Mouse (Mus musculus) small intestine, adult 2 months (tissue): ENCODE data around the gene Mmp23. TPM values are rescaled to one million over a fixed set of nuclear protein-coding genes. Genes with fewer than 3 reads are reported as not detected.
"Not testable (repeated sequence)": the region's sequence is repeated elsewhere in the genome, so short reads cannot be mapped to it uniquely, and the experiment has no call there.

ENCODE experiments used
- H3K27ac ChIP-seq: fragments of 200-500 bp; 2 replicates; pipeline ENCODE4 v1.5.1; 2012; ENCODE audit warnings: low read depth, low read length, control low read depth, inconsistent platforms; ENCODE audit not compliant: insufficient read depth
- H3K27me3 ChIP-seq: fragments of 200-500 bp; 2 replicates; pipeline ENCODE4 v1.6.1; 2012; ENCODE audit warnings: mild to moderate bottlenecking, moderate library complexity, low read length, inconsistent platforms; ENCODE audit not compliant: control insufficient read depth, insufficient read depth
- H3K36me3 ChIP-seq: fragments of 200-500 bp; 2 replicates; pipeline ENCODE4 v1.6.1; 2012; ENCODE audit warnings: mild to moderate bottlenecking, low read length, control low read depth, inconsistent platforms; ENCODE audit not compliant: control insufficient read depth, insufficient read depth
- H3K4me1 ChIP-seq: fragments of 200-500 bp; 2 replicates; pipeline ENCODE4 v1.6.1; 2012; ENCODE audit warnings: low read length, inconsistent platforms, mixed read lengths; ENCODE audit not compliant: control insufficient read depth, insufficient read depth, insufficient read length
- H3K4me3 ChIP-seq: fragments of 200-500 bp; 2 replicates; pipeline ENCODE4 v1.5.1; 2012; ENCODE audit warnings: low read depth, mild to moderate bottlenecking, control low read depth, inconsistent platforms, low read length, moderate library complexity
- CTCF ChIP-seq: fragments of 200-500 bp; IDR thresholded peaks from 2 replicates; pipeline ENCODE4 v1.5.1; 2012; ENCODE audit warnings: low read depth, mild to moderate bottlenecking, control low read depth, inconsistent platforms, low read length, moderate library complexity, mixed read lengths; ENCODE audit not compliant: insufficient replicate concordance, insufficient read length; ENCODE audit errors: extremely low read depth
- POLR2A ChIP-seq: fragments of 200-500 bp; IDR thresholded peaks from 2 replicates; pipeline ENCODE4 v1.6.1; 2012; ENCODE audit warnings: low read depth, mild to moderate bottlenecking, control low read depth, inconsistent platforms, low read length, moderate library complexity
- WGBS: fragments of 180-500 bp; shearing (Covaris S2); methylation state at CpG from one replicate; pipeline ENCODE4 v1.1.7; 2018; 5-methylcytosine and 5-hydroxymethylcytosine counted together
- polyA plus RNA-seq: library from polyadenylated mRNA; depleted of rRNA; stranded (reverse); fragments of >200 nt; gene quantifications from 2 replicates; pipeline ENCODE4 v1.2.3, GENCODE M21; 2012

Gene Mmp23
- polyA plus RNA-seq, 1 experiment = 32.6 TPM

- TF ChIP-seq CTCF = no peak
- TF ChIP-seq POLR2A = no peak
- H3K27me3 ChIP-seq = no peaks in the 10 kb centered on the region
- peaks cover 25% of the 10 kb centered on the region for H3K4me1 ChIP-seq
- 95% methylated on average over 3 of the region's 3 CpGs for WGBS
- H3K36me3 ChIP-seq = no peaks in the 10 kb centered on the region
- H3K27ac ChIP-seq = no peak overlapping the region
- no peak overlapping the region for H3K4me3 ChIP-seq
Measured at GRCm38 (mm10) chr4:155692421-155692820, 39.2 kb upstream of the Mmp23 start.

GRCm38 (mm10) chr4:155690571-155691375 is 37.6 kb upstream of the Mmp23 start:
- TF ChIP-seq POLR2A (no peak), CTCF (no peak)
- H3K36me3 ChIP-seq = no peaks in the 10 kb centered on the region
- H3K27ac ChIP-seq = no peak overlapping the region
- no peaks in the 10 kb centered on the region for H3K27me3 ChIP-seq
- 72% methylated on average over 12 of the region's 12 CpGs for WGBS
- H3K4me3 ChIP-seq = no peak overlapping the region
- H3K4me1 ChIP-seq = peaks cover 21% of the 10 kb centered on the region

GRCm38 (mm10) chr4:155687764-155688163 is 34.6 kb upstream of the Mmp23 start:
- not testable (repeated sequence) for H3K27me3 ChIP-seq, H3K4me1 ChIP-seq, H3K4me3 ChIP-seq, H3K36me3 ChIP-seq
- 43% methylated on average over 4 of the region's 4 CpGs for WGBS
- peak overlapping the region; percentile 97 for H3K27ac ChIP-seq

GRCm38 (mm10) chr4:155683670-155684277 is 30.6 kb upstream of the Mmp23 start:
- 90% methylated on average over 16 of the region's 19 CpGs for WGBS
- H3K27me3 ChIP-seq, H3K4me1 ChIP-seq, H3K27ac ChIP-seq, H3K36me3 ChIP-seq, H3K4me3 ChIP-seq: not testable (repeated sequence)

GRCm38 (mm10) chr4:155675991-155676390 is 22.8 kb upstream of the Mmp23 start:
- Histone ChIP-seq H3K27ac (no peak overlapping the region), H3K4me3 (no peak overlapping the region), H3K36me3 (no peaks in the 10 kb centered on the region), H3K4me1 (no peaks in the 10 kb centered on the region), H3K27me3 (no peaks in the 10 kb centered on the region)
- 0 out of 2 replicates have a peak, but pooled peaks have one; percentile 11 for TF ChIP-seq CTCF
- TF ChIP-seq POLR2A = no peak
- WGBS = 58% methylated on average over 2 of the region's 2 CpGs

- Histone ChIP-seq H3K27ac (no peak overlapping the region), H3K4me1 (peaks cover 7% of the 10 kb centered on the region; the same call in 1 of the 2 replicates), H3K36me3 (no peaks in the 10 kb centered on the region), H3K4me3 (no peak overlapping the region), H3K27me3 (no peaks in the 10 kb centered on the region)
- TF ChIP-seq POLR2A = no peak
- no peak for TF ChIP-seq CTCF
- 65% methylated on average over 2 of the region's 2 CpGs for WGBS
Measured at GRCm38 (mm10) chr4:155672082-155672481, 18.9 kb upstream of the Mmp23 start.

- not testable (repeated sequence) for H3K4me1 ChIP-seq, H3K4me3 ChIP-seq, H3K36me3 ChIP-seq, H3K27me3 ChIP-seq
- 44% methylated on average over 4 of the region's 4 CpGs for WGBS
- peak overlapping the region; percentile 57 for H3K27ac ChIP-seq
Measured at GRCm38 (mm10) chr4:155670236-155670635, 17.1 kb upstream of the Mmp23 start.
